Mouse (Mus musculus) adrenal gland, adult 8-10 months (tissue): ENCODE data around the gene AI987944. TPM values are rescaled to one million over a fixed set of nuclear protein-coding genes. Genes with fewer than 3 reads are reported as not detected.

ENCODE experiments used
- DNase-seq: peaks from one replicate; pipeline ENCODE4 v3.0.0; 2022
- total RNA-seq, 4 experiments: library from RNA; stranded (reverse); gene quantifications; 2 replicates each; pipeline ENCODE4 v1.2.4; 2022

Gene AI987944
- 10 to 100 TPM; 16.6 to 21.3 (median 19.2) TPM for total RNA-seq

GRCm38 (mm10) chr7:41393048-41393971 lies at the start of gene AI987944:
TSS of gene AI987944 (minus strand) at chr7:41393379.
- DNase-seq = peak; percentile 79

GRCm38 (mm10) chr7:41394130-41394529 lies 951 bp upstream of the AI987944 start:
- DNase-seq = no peak

Other genes starting within 250 kb of the AI987944 start
- not detected for gene Gm5592, start 239.5 kb downstream of the AI987944 start, total RNA-seq
- under 1 TPM; 0.31 to 0.68 (median 0.44) TPM for gene Vmn2r57, start 55.3 kb upstream of the AI987944 start, total RNA-seq
- gene Gm20449, start 106.0 kb upstream of the AI987944 start, total RNA-seq = under 1 TPM; 0.06 to 0.37 (median 0.09) TPM
- 10 to 100 TPM; 11.7 to 18.0 (median 13.9) TPM for gene AW146154, start 106.5 kb upstream of the AI987944 start, total RNA-seq
- gene Gm6871, start 180.3 kb upstream of the AI987944 start, total RNA-seq = under 1 TPM; 0.55 to 0.67 (median 0.57) TPM
- gene 2610021A01Rik, start 205.9 kb upstream of the AI987944 start, total RNA-seq = 10 to 100 TPM; 15.7 to 32.3 (median 23.4) TPM
- gene Zfp788, start 239.8 kb upstream of the AI987944 start, total RNA-seq = 10 to 100 TPM; 13.8 to 22.2 (median 17.9) TPM